Mouse (Mus musculus): Measurements from ENCODE around the gene Oit3. TPM values are rescaled to one million over a fixed set of nuclear protein-coding genes. Genes with fewer than 3 reads are reported as not detected.

Oit3 gene
- polyA plus RNA-seq (2014; fragmentation: Nextera tagmentation; extraction: Ambion mirVana): 0.28 and 0.95 TPM in 2 replicates

DNA sequence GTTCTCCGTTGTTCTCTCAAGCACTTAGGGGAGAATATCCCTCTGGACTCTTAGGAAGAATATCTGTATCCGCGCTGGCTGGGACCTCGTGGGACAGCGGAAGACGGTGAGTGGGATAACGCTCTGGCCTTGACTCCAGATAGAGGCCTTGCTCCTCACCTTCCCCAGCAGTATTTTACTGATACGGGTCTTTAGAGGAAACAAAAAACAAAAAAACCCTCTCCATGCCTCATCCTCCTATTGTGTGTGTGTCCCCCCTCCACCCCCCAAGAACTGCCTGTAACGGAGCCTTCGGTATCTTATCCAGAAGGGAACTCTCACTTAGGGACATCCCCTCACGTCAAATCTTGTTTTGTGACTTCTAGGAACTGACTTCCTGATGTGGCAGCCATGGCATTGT is at the start of gene Oit3:
TSS of gene Oit3 (minus strand) at position 44 of the 400 bp plus-strand sequence.
- 87% methylated on average over 11 of the region's 11 CpGs for WGBS
- ATAC-seq (ENCODE audit: low FRiP score): no peak

DNA sequence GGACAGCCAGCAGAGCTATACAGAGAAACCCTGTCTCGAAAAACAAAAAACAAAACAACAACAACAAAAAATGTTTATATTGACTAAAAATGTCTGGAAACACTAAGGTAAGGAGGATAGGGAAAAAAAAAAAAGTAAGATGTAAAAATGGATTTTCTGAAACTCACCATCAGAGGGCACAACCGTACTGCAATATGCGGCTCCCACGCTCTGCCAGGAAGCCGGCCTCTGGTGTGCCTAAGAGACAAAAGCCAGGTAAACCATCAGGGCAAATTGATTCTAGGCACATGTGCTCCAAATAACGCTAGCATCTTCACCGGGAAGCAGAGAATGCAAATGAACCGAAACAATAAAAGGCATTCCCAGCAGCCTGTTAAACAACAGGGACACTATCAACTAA is 49.3 kb upstream of the Oit3 start:
- H3K4me3 ChIP-seq (ENCODE audit: low read depth, low read length): no peak overlapping the region
- no peaks in the 10 kb centered on the region for H3K27me3 ChIP-seq (ENCODE audit: control insufficient read depth, insufficient read depth, low read length)
- H3K9me3 ChIP-seq (ENCODE audit: control insufficient read depth, low read length): no peaks in the 10 kb centered on the region
- no peaks in the 10 kb centered on the region for H3K4me1 ChIP-seq (replicated peaks; ENCODE audit: control insufficient read depth, insufficient read depth, low read length)
- 85% methylated on average over 8 of the region's 8 CpGs for WGBS
- no peak overlapping the region for H3K27ac ChIP-seq (ENCODE audit: low read depth, low read length)
- DNase-seq (ENCODE audit: low spot score) (no peak), ATAC-seq (ENCODE audit: low FRiP score) (no peak)
- no peaks in the 10 kb centered on the region for H3K36me3 ChIP-seq (ENCODE audit: control insufficient read depth, insufficient read depth, low read length)
- no peak overlapping the region for H3K4me2 ChIP-seq (replicated peaks; ENCODE audit: low read depth, low read length)
- no peak overlapping the region for H3K9ac ChIP-seq (ENCODE audit: low read depth, low read length)

More for the DNA sequence above, at the start of gene Oit3:
- Histone ChIP-seq H3K27me3 (ENCODE audit: control insufficient read depth, insufficient read depth, low read length) (no peaks in the 10 kb centered on the region), H3K9me3 (ENCODE audit: control insufficient read depth, low read length) (no peaks in the 10 kb centered on the region), H3K4me2 (replicated peaks; ENCODE audit: low read depth, low read length) (no peak within 1 kb of the TSS), H3K4me1 (replicated peaks; ENCODE audit: control insufficient read depth, insufficient read depth, low read length) (no peaks in the 10 kb centered on the region), H3K36me3 (ENCODE audit: control insufficient read depth, insufficient read depth, low read length) (no peaks in the 10 kb centered on the region), H3K27ac (ENCODE audit: low read depth, low read length) (no peak within 1 kb of the TSS), H3K4me3 (ENCODE audit: low read depth, low read length) (no peak within 1 kb of the TSS), H3K9ac (ENCODE audit: low read depth, low read length) (no peak within 1 kb of the TSS)
- DNase-seq (ENCODE audit: low spot score): no peak

DNA sequence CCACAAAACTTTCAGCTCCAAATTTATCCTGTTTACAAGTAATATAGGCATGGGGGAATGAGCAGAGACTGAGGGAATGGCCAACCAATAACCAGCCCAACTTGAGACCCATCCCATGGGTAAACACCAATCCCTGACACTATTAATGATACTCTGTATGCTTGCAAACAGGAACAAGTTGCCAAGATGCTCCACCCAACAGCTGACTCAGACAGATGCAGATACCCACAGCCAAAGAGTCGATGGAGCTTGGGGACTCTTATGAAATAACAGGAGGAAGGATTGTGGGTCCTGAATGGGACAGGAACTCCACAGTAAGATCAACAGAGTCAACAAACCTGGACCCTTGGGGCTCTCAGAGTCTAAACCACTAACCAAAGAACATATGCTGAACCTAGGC is 47.8 kb upstream of the Oit3 start:
- no peak overlapping the region for H3K27ac ChIP-seq (ENCODE audit: low read depth, low read length)
- 96% methylated on average over 1 of the region's 1 CpGs for WGBS
- no peak overlapping the region for H3K4me2 ChIP-seq (replicated peaks; ENCODE audit: low read depth, low read length)
- no peaks in the 10 kb centered on the region for H3K9me3 ChIP-seq (ENCODE audit: control insufficient read depth, low read length)
- no peaks in the 10 kb centered on the region for H3K4me1 ChIP-seq (replicated peaks; ENCODE audit: control insufficient read depth, insufficient read depth, low read length)
- H3K9ac ChIP-seq (ENCODE audit: low read depth, low read length): no peak overlapping the region
- H3K27me3 ChIP-seq (ENCODE audit: control insufficient read depth, insufficient read depth, low read length): no peaks in the 10 kb centered on the region
- H3K4me3 ChIP-seq (ENCODE audit: low read depth, low read length): no peak overlapping the region
- DNase-seq (ENCODE audit: low spot score) (no peak), ATAC-seq (ENCODE audit: low FRiP score) (no peak)
- H3K36me3 ChIP-seq (ENCODE audit: control insufficient read depth, insufficient read depth, low read length): no peaks in the 10 kb centered on the region

DNA sequence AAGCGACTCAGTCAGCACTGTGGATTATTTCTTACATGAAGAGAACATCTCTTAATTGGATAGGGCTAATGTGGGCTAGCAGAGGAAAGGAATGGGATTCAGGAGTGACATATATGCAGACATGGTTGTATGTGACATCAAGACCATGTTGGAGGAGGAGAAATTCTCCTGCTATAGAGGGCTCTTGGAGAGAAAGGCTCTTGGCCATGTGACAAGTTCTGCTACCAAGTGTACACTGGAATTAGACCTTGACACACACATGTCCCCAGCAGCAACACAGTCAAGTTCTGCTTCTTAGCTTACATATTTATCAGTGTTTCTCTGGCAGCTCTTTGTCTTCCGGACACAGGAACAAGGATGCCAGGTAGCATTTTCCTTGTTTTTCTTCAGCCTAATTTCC is 45.8 kb upstream of the Oit3 start:
- no peaks in the 10 kb centered on the region for H3K9me3 ChIP-seq (ENCODE audit: control insufficient read depth, low read length)
- H3K4me2 ChIP-seq (replicated peaks; ENCODE audit: low read depth, low read length): no peak overlapping the region
- H3K9ac ChIP-seq (ENCODE audit: low read depth, low read length): no peak overlapping the region
- H3K36me3 ChIP-seq (ENCODE audit: control insufficient read depth, insufficient read depth, low read length): no peaks in the 10 kb centered on the region
- H3K27me3 ChIP-seq (ENCODE audit: control insufficient read depth, insufficient read depth, low read length): no peaks in the 10 kb centered on the region
- H3K27ac ChIP-seq (ENCODE audit: low read depth, low read length): no peak overlapping the region
- WGBS: 87% methylated on average over 2 of the region's 2 CpGs
- no peak for ATAC-seq (ENCODE audit: low FRiP score)
- H3K4me3 ChIP-seq (ENCODE audit: low read depth, low read length): no peak overlapping the region
- no peaks in the 10 kb centered on the region for H3K4me1 ChIP-seq (replicated peaks; ENCODE audit: control insufficient read depth, insufficient read depth, low read length)
- no peak for DNase-seq (ENCODE audit: low spot score)

GRCm38 (mm10) chr10:59484318-59484717 is 42.7 kb upstream of the Oit3 start:
- DNase-seq (ENCODE audit: low spot score) (no peak), ATAC-seq (ENCODE audit: low FRiP score) (no peak)
- no peaks in the 10 kb centered on the region for H3K27me3 ChIP-seq (ENCODE audit: control insufficient read depth, insufficient read depth, low read length)
- H3K4me2 ChIP-seq (replicated peaks; ENCODE audit: low read depth, low read length): no peak overlapping the region
- no peaks in the 10 kb centered on the region for H3K4me1 ChIP-seq (replicated peaks; ENCODE audit: control insufficient read depth, insufficient read depth, low read length)
- no peak overlapping the region for H3K9ac ChIP-seq (ENCODE audit: low read depth, low read length)
- no peak overlapping the region for H3K27ac ChIP-seq (ENCODE audit: low read depth, low read length)
- no peak overlapping the region for H3K4me3 ChIP-seq (ENCODE audit: low read depth, low read length)
- no peaks in the 10 kb centered on the region for H3K36me3 ChIP-seq (ENCODE audit: control insufficient read depth, insufficient read depth, low read length)
- 86% methylated on average over 6 of the region's 6 CpGs for WGBS
- no peaks in the 10 kb centered on the region for H3K9me3 ChIP-seq (ENCODE audit: control insufficient read depth, low read length)

- Histone ChIP-seq H3K9me3 (ENCODE audit: control insufficient read depth, low read length) (no peaks in the 10 kb centered on the region), H3K4me3 (ENCODE audit: low read depth, low read length) (no peak overlapping the region), H3K36me3 (ENCODE audit: control insufficient read depth, insufficient read depth, low read length) (no peaks in the 10 kb centered on the region), H3K4me2 (replicated peaks; ENCODE audit: low read depth, low read length) (no peak overlapping the region), H3K27ac (ENCODE audit: low read depth, low read length) (no peak overlapping the region), H3K4me1 (replicated peaks; ENCODE audit: control insufficient read depth, insufficient read depth, low read length) (no peaks in the 10 kb centered on the region), H3K27me3 (ENCODE audit: control insufficient read depth, insufficient read depth, low read length) (no peaks in the 10 kb centered on the region), H3K9ac (ENCODE audit: low read depth, low read length) (no peak overlapping the region)
- WGBS: 91% methylated on average over 5 of the region's 5 CpGs
- DNase-seq (ENCODE audit: low spot score) (no peak), ATAC-seq (ENCODE audit: low FRiP score) (no peak)
These were observed 39.8 kb upstream of the Oit3 start for GRCm38 (mm10) chr10:59481381-59481780.

DNA sequence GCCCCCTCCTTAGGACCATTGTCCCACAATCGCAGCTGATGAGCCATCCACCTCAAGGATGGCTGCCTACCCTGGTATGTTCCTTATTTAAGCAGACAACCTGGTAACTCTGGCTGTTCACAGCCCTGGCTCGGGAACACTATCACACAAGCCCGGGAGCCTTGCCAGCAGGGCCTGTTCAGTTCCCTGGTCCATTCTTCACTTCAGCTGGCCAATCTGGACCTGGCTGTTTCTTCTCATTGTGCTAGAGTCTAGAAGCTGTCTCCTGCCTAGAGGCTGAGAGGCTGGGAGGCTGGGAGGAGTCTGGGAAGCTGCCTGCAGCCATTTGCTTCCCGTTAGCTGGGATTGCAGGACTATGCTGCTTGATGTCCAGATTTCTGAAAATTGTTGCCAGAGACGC is 28.9 kb upstream of the Oit3 start:
- Histone ChIP-seq H3K4me2 (replicated peaks; ENCODE audit: low read depth, low read length) (no peak overlapping the region), H3K27ac (ENCODE audit: low read depth, low read length) (no peak overlapping the region), H3K4me3 (ENCODE audit: low read depth, low read length) (no peak overlapping the region), H3K9me3 (ENCODE audit: control insufficient read depth, low read length) (no peaks in the 10 kb centered on the region), H3K36me3 (ENCODE audit: control insufficient read depth, insufficient read depth, low read length) (no peaks in the 10 kb centered on the region), H3K4me1 (replicated peaks; ENCODE audit: control insufficient read depth, insufficient read depth, low read length) (no peaks in the 10 kb centered on the region), H3K9ac (ENCODE audit: low read depth, low read length) (no peak overlapping the region), H3K27me3 (ENCODE audit: control insufficient read depth, insufficient read depth, low read length) (no peaks in the 10 kb centered on the region)
- ATAC-seq (ENCODE audit: low FRiP score): no peak
- 76% methylated on average over 5 of the region's 5 CpGs for WGBS
- no peak for DNase-seq (ENCODE audit: low spot score)

DNA sequence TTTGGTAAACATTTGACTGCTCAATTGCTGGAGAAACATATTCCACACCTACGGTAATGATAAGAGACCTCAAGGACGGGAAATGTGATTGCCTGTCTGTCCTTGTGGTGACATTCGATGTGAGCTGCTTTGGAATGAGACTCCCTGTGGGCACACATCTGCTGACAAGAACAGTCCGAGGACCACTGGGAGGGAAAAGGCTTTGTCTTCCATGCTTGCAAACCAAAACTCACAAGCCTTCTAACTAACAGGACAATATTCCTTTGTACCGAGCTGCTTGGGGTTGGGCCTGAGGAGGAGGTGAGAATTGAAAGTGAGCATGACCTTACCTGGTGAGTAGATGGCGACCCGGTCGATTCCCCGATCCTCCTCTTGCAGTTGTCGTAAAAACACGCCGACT is 25.7 kb upstream of the Oit3 start:
- ATAC-seq (ENCODE audit: low FRiP score) (no peak), DNase-seq (ENCODE audit: low spot score) (no peak)
- Histone ChIP-seq H3K4me1 (replicated peaks; ENCODE audit: control insufficient read depth, insufficient read depth, low read length) (no peaks in the 10 kb centered on the region), H3K4me2 (replicated peaks; ENCODE audit: low read depth, low read length) (no peak overlapping the region), H3K4me3 (ENCODE audit: low read depth, low read length) (no peak overlapping the region), H3K27me3 (ENCODE audit: control insufficient read depth, insufficient read depth, low read length) (no peaks in the 10 kb centered on the region), H3K9me3 (ENCODE audit: control insufficient read depth, low read length) (no peaks in the 10 kb centered on the region), H3K36me3 (ENCODE audit: control insufficient read depth, insufficient read depth, low read length) (no peaks in the 10 kb centered on the region), H3K27ac (ENCODE audit: low read depth, low read length) (no peak overlapping the region), H3K9ac (ENCODE audit: low read depth, low read length) (no peak overlapping the region)
- 82% methylated on average over 12 of the region's 12 CpGs for WGBS

DNA sequence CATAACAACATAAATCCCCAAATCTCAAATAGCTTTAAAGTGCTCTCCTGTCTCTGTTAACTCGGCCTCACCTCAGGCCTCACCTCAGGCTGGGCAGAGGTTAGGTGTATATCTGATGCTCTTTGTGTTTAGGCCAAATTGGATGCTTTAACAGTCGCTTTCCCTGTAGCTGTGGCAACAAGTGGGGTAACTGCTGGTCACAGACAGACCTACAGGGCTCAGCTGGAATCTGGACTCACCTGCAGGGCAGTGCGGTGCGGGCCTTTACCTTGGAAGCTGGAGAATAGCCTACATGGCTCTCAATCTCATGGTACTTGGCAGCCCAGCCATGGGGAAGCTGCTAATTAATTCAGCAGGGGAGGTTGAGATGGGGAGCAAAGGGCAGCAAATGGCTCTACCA is 25.0 kb upstream of the Oit3 start:
- Histone ChIP-seq H3K36me3 (ENCODE audit: control insufficient read depth, insufficient read depth, low read length) (no peaks in the 10 kb centered on the region), H3K4me3 (ENCODE audit: low read depth, low read length) (no peak overlapping the region), H3K9me3 (ENCODE audit: control insufficient read depth, low read length) (no peaks in the 10 kb centered on the region), H3K9ac (ENCODE audit: low read depth, low read length) (no peak overlapping the region), H3K4me1 (replicated peaks; ENCODE audit: control insufficient read depth, insufficient read depth, low read length) (no peaks in the 10 kb centered on the region), H3K27ac (ENCODE audit: low read depth, low read length) (no peak overlapping the region), H3K27me3 (ENCODE audit: control insufficient read depth, insufficient read depth, low read length) (no peaks in the 10 kb centered on the region), H3K4me2 (replicated peaks; ENCODE audit: low read depth, low read length) (no peak overlapping the region)
- DNase-seq (ENCODE audit: low spot score): no peak
- ATAC-seq (ENCODE audit: low FRiP score): no peak
- 81% methylated on average over 4 of the region's 4 CpGs for WGBS
